Mouse (Mus musculus): ENCODE results near the gene Cdkn1a.

Cdkn1a gene

DNA sequence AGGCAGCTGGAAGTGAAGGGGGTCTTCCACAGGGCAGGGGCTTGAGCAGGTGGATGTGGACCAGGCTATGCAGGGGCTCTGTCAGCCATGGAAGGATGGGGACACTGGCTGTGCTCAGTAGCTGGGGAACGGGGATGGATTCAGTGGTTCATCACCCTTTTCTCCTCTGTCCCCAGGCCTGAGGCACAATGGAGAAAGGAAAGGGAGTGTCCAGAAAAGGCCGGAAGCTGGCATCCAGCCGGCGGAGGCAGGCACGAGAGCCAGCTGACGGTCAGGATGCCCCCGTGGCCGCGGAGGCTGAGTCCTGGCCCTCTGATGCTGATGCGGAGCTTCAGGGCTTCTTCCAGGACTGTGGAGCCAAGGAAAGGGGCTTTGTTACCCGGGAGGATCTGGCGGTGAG lies 29.9 kb downstream of the Cdkn1a start:
- peak in 1 of 2 experiments; percentile 19 for DNase-seq

- peak; percentile 93 to 94 for DNase-seq
These were observed 32.0 kb downstream of the Cdkn1a start for GRCm38 (mm10) chr17:29122817-29123216.

DNA sequence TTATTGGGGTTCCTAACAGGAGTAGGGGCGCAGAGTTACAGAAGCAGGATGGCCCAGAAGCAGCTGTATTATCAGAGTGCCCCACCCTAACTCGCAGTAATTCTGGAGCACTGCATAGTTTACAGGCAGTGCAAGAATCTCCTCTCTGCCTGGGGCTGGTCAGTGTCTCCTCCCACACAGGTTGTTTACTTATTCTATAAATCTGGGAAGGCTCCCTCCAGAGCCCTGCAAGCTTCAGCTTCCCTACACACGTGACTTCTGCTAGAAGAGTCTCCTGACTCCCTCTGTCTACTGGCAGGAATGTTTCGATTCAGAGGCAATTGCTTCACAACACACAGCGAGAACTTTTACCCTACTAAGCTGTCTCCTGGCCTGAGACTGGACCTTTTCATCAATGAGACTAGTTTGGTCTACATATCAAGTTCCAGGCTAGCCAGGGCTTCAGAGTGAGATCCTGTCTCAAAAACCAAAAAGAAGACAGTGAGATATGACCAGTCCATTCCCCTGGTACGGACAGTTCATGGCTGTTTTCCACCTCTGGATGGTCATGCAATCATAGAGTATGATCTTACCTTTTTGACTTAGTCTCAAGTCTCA lies 32.9 kb downstream of the Cdkn1a start:
- DNase-seq, result peak in 1 of 2 experiments; percentile 54

GRCm38 (mm10) chr17:29126561-29126960 lies 35.8 kb downstream of the Cdkn1a start:
- DNase-seq, result no peak

- DNase-seq, result no peak
These were observed 38.6 kb downstream of the Cdkn1a start for GRCm38 (mm10) chr17:29129341-29129740.

DNA sequence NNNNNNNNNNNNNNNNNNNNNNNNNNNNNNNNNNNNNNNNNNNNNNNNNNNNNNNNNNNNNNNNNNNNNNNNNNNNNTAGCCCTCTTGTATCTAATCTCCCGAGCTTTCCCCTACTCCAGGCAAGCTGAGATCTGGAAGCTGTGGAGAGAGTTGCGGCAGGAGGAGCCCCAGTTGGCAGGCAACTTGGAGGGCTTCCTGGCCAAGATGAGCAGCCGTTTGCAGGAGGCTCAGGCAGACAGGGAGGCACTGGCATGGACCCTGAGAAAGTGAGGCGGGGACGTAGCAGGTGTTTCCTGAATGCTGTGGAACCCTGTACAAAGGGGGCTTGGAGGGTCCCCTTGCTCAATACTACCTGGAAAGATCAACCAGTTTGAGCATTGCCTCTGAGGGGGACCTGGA lies 44.3 kb downstream of the Cdkn1a start:
- no peak for DNase-seq

GRCm38 (mm10) chr17:29136236-29136635 lies 45.5 kb downstream of the Cdkn1a start:
- peak; percentile 72 to 73 for DNase-seq

GRCm38 (mm10) chr17:29137906-29138305 lies 47.1 kb downstream of the Cdkn1a start:
- DNase-seq, result no peak

- DNase-seq, result no peak
These were observed 50.8 kb downstream of the Cdkn1a start for GRCm38 (mm10) chr17:29141577-29141976.

DNA sequence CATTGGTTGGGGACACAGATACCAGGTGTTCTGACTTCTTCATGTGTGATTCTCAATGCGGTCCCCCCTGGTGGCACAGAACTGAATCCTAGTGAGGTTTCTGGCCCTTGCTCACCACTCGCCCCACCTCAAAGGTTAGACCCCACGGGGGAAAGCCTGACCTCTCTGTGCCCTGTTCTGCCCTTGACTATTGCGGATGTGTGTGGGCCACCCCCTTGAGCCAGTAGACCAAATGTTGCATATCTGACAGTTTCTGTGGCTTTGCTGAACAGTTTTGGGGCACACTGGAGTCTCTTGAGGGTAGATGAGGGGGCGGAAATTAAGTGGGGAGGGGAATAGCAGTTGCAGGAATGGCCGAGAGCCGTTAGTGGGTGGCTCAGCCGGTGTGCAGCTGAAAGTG lies 52.5 kb downstream of the Cdkn1a start:
- no peak for DNase-seq

DNA sequence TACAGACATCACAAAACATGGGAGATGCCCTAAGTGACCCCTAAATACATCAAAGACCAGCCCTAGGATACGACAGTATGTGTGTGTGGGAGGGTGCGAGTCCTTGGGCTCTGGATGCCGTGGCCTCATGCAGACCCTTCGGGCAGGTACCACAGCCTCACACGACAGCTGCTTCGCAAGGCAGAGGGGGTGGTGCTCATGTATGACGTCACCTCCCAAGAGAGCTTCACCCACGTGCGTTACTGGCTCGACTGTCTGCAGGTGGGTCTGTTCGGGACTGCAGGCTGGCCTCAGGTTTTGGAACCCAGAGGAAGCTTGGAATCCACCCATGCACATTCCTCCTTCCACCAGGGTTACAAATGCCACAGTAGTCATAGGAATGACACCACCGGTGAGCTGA lies 54.3 kb downstream of the Cdkn1a start:
- DNase-seq, result no peak

- DNase-seq, result no peak
These were observed 56.5 kb downstream of the Cdkn1a start for GRCm38 (mm10) chr17:29147273-29147672.

- no peak for DNase-seq
These were observed 57.0 kb downstream of the Cdkn1a start for GRCm38 (mm10) chr17:29147773-29148172.

GRCm38 (mm10) chr17:29149766-29150165 lies 59.0 kb downstream of the Cdkn1a start:
- DNase-seq, result no peak

All from kidney, adult 8-10 months (tissue).